Mouse (Mus musculus) ES-Bruce4 (cell line): ENCODE results near the gene Gm28961. TPM values are rescaled to one million over a fixed set of nuclear protein-coding genes. Genes with fewer than 3 reads are reported as not detected.
"Not testable (repeated sequence)": the region's sequence is repeated elsewhere in the genome, so short reads cannot be mapped to it uniquely, and the experiment has no call there.

Source experiments
- H3K27ac ChIP-seq: 2 replicates; pipeline ENCODE4 v1.5.1; 2012; ENCODE audit warnings: low read length, inconsistent platforms; ENCODE audit not compliant: insufficient read depth
- H3K27me3 ChIP-seq: 2 replicates; pipeline ENCODE4 v1.6.1; 2012; ENCODE audit warnings: mild to moderate bottlenecking, low read length, inconsistent platforms; ENCODE audit not compliant: control insufficient read depth, poor library complexity, insufficient read depth, severe bottlenecking
- H3K36me3 ChIP-seq: 2 replicates; pipeline ENCODE4 v1.6.1; 2012; ENCODE audit warnings: inconsistent platforms, mild to moderate bottlenecking, low read length, moderate library complexity; ENCODE audit not compliant: control insufficient read depth, poor library complexity, insufficient read depth, severe bottlenecking
- H3K4me1 ChIP-seq: one replicate; pipeline ENCODE4 v1.8.1; 2011; ENCODE audit warnings: low read length; ENCODE audit not compliant: control insufficient read depth, insufficient read depth
- H3K4me3 ChIP-seq: 2 replicates; pipeline ENCODE4 v1.5.1; 2011; ENCODE audit warnings: low read depth, mild to moderate bottlenecking, low read length
- H3K9ac ChIP-seq: 2 replicates; pipeline ENCODE4 v1.6.1; 2012; ENCODE audit warnings: low read depth, mild to moderate bottlenecking, inconsistent platforms; ENCODE audit not compliant: poor library complexity, severe bottlenecking
- H3K9me3 ChIP-seq: replicated peaks from 2 replicates; pipeline ENCODE4 v1.6.1; 2012; ENCODE audit warnings: mild to moderate bottlenecking, low read length, inconsistent platforms; ENCODE audit not compliant: control insufficient read depth, poor library complexity, insufficient read depth, severe bottlenecking
- polyA plus RNA-seq: library from polyadenylated mRNA; stranded (reverse); fragments of >200 nt; gene quantifications from 2 replicates; pipeline ENCODE4 v1.2.4, GENCODE M21; 2011; ENCODE audit warnings: low read depth; ENCODE audit not compliant: missing spikeins, insufficient read depth, insufficient read length

Gene Gm28961
- not detected in 2 replicates for polyA plus RNA-seq

DNA sequence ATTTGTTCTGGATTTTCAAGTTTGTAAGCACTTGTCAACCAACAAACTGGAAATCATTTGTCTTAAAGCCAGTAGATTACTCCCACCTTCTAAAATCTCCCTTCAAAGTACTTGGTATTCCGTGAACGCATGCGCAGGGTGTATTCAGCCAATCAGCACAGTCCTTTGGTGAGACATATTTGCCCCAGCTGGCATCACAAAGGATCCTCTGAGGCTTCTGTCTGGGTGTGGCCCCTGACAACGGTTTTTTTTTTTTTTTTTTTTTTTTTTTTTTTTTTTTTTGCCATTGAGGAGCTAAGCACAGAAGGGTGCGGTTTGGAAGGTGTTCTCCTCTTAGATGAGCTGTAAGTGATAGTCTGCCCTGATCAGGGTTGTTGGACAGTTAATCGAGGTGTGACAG is at the start of gene Gm28961:
Gene Gm28961 (plus strand): TSS at position 301 of the 400 bp plus-strand sequence.
- H3K27me3 ChIP-seq, H3K9me3 ChIP-seq, H3K9ac ChIP-seq: not testable (repeated sequence)

More for the DNA sequence above, at the start of gene Gm28961:
- H3K27ac ChIP-seq, H3K4me3 ChIP-seq, H3K4me1 ChIP-seq, H3K36me3 ChIP-seq: not testable (repeated sequence)

Other genes starting within 250 kb of the Gm28961 start
- not detected in 2 replicates for gene Gm21943, start 172.0 kb upstream of the Gm28961 start, polyA plus RNA-seq